In genomic region chr17:47545861-47546331, GRCm38 (mm10) we compare ENCODE assay signal across 9 mouse cellular contexts. TPM values are rescaled to one million over a fixed set of nuclear protein-coding genes. Genes with fewer than 3 reads are reported as not detected.
DNase-seq lines count a peak whose midpoint lies in the region; ATAC-seq lines count a peak whose summit lies in the region.
"Had no signal": no experiment of that assay in that cellular context is flagged by ENCODE, and none has a peak within 500 bp of the region (broad histone marks: within the 10 kb centered on the region; RNA-seq: fewer than 3 reads in every experiment).

No protein-coding gene starts in this region.

- intact Hi-C loops in left cerebral cortex, postnatal 25 days (cut with DNase I), result no loop called here

- DNase-seq in layer of hippocampus, adult 11-12 months (ENCODE audit: low spot score), result peak; percentile 41
- no peak for DNase-seq in layer of hippocampus, adult 9-10 months (ENCODE audit: low spot score)
- DNase-seq in adrenal gland, adult (ENCODE audit: inconsistent age in 2 of 2, low spot score in 1 of 2), result peak; percentile 84 to 93
- peak; percentile 18 for DNase-seq in brain, embryonic 18.5 days (ENCODE audit: low read depth, low spot score)
- peak; percentile 15 to 60 for DNase-seq in left cerebral cortex, postnatal 25 days (ENCODE audit: low spot score in 2 of 2)
- no peak for DNase-seq in cerebellum, adult 8-10 months
- no peak for DNase-seq in B cell, adult 2 months
- DNase-seq: thymus, postnatal 4 days had no signal

- ATAC-seq in monocyte, adult 5-6 weeks (replicated peaks; ENCODE audit: insufficient number of reproducible peaks, low FRiP score, low TSS enrichment, poor library complexity, severe bottlenecking), result no peak

RNA-seq across cellular contexts. Expression of gene Ccnd3, which starts 41.0 kb away (rescaled TPM):
- total RNA-seq in left cerebral cortex, postnatal 25 days (2021), result 10 to 100 TPM; 31.0 to 31.7 TPM
- total RNA-seq in monocyte, adult 5-6 weeks (2017), result 152 to 227 TPM (median 161 TPM) in 3 replicates

RNA-seq across cellular contexts. Expression of gene Taf8, which starts 43.8 kb away (rescaled TPM):
- total RNA-seq in left cerebral cortex, postnatal 25 days (2021), result 10 to 100 TPM; 16.4 to 16.7 TPM
- 67.5 to 90.9 TPM (median 77.3 TPM) in 3 replicates for total RNA-seq in monocyte, adult 5-6 weeks (2017)

Comparison
In these comparisons a context has a peak if more than half of its experiments do, and no peak if none do; other contexts are left out.
1. DNase-seq: peak in layer of hippocampus, adult 11-12 months (single experiment), adrenal gland, adult (2 of 2), brain, embryonic 18.5 days (single experiment) and left cerebral cortex, postnatal 25 days (2 of 2); none in layer of hippocampus, adult 9-10 months (single experiment), cerebellum, adult 8-10 months (single experiment) and B cell, adult 2 months (0 of 2).